Mouse (Mus musculus) hindbrain, embryonic 13.5 days (tissue): Measurements from ENCODE around the gene Pdzd7. TPM values are rescaled to one million over a fixed set of nuclear protein-coding genes. Genes with fewer than 3 reads are reported as not detected.

Experiments used
- ATAC-seq: fragments of 200-750 bp; cut with Nextera tagmentation; 2 replicates; pipeline ENCODE4 v1.8.0; 2017; ENCODE audit warnings: moderate TSS enrichment; ENCODE audit not compliant: low FRiP score
- H3K27ac ChIP-seq: fragments of 300-500 bp; sonication (generic); 2 replicates; pipeline ENCODE4 v1.5.1; 2015; ENCODE audit warnings: inconsistent platforms, mild to moderate bottlenecking, moderate library complexity
- H3K27me3 ChIP-seq: fragments of 300-500 bp; sonication (generic); 2 replicates; pipeline ENCODE4 v1.6.1; 2015; ENCODE audit warnings: mild to moderate bottlenecking, inconsistent platforms
- H3K36me3 ChIP-seq: fragments of 300-500 bp; sonication (generic); 2 replicates; pipeline ENCODE4 v1.6.1; 2015; ENCODE audit warnings: mild to moderate bottlenecking, inconsistent platforms
- H3K4me1 ChIP-seq: fragments of 300-500 bp; sonication (generic); replicated peaks from 2 replicates; pipeline ENCODE4 v1.6.1; 2015; ENCODE audit warnings: inconsistent platforms
- H3K4me2 ChIP-seq: fragments of 300-500 bp; sonication (generic); 2 replicates; pipeline ENCODE4 v1.6.1; 2015; ENCODE audit warnings: inconsistent platforms, mild to moderate bottlenecking, moderate library complexity
- H3K4me3 ChIP-seq: fragments of 300-500 bp; sonication (generic); 2 replicates; pipeline ENCODE4 v1.5.1; 2015; ENCODE audit warnings: mild to moderate bottlenecking, inconsistent platforms
- H3K9ac ChIP-seq: fragments of 300-500 bp; sonication (generic); 2 replicates; pipeline ENCODE4 v1.6.1; 2015; ENCODE audit warnings: mild to moderate bottlenecking, inconsistent platforms
- H3K9me3 ChIP-seq: fragments of 300-500 bp; sonication (generic); 2 replicates; pipeline ENCODE4 v1.6.1; 2016; ENCODE audit warnings: inconsistent platforms
- WGBS: fragments of 180-500 bp; shearing (Covaris S2); methylation state at CpG from one replicate; pipeline ENCODE4 v1.1.7; 2015; 5-methylcytosine and 5-hydroxymethylcytosine counted together
- polyA plus RNA-seq: library from polyadenylated mRNA; unstranded; fragments of >200 nt; fragmentation: Nextera tagmentation; extraction: Ambion mirVana; gene quantifications from 2 replicates; pipeline ENCODE4 v1.2.1, GENCODE M21; 2015

Gene Pdzd7
- polyA plus RNA-seq, 1 experiment from 2014 or later = 1.5 TPM

DNA sequence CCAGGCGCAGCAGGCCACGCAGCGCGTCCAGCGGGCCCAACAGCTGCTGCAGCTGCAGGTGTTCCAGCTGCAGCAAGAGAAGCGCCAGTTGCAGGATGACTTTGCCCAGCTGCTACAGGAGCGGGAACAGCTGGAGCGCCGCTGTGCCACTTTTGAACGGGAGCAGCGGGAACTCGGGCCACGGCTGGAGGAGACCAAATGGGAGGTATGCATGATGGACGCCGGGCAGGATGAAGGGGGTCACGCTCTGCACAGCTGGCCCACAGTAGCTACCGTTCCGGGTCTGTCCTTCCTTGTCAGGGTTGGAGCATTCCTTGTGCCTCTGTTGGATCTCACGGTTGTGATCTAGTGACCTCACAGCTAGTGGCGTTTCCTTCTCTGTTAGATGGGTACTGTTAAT, 20.7 kb downstream of the Pdzd7 start:
- no peak for ATAC-seq
- H3K4me2 ChIP-seq = no peak overlapping the region
- no peaks in the 10 kb centered on the region for H3K9me3 ChIP-seq
- WGBS = 86% methylated on average over 20 of the region's 20 CpGs
- H3K4me3 ChIP-seq = no peak overlapping the region
- peaks cover 44% of the 10 kb centered on the region for H3K4me1 ChIP-seq
- no peaks in the 10 kb centered on the region for H3K27me3 ChIP-seq
- H3K27ac ChIP-seq = no peak overlapping the region; the same call in 1 of the 2 replicates
- H3K9ac ChIP-seq = no peak overlapping the region
- H3K36me3 ChIP-seq = peaks cover 57% of the 10 kb centered on the region

DNA sequence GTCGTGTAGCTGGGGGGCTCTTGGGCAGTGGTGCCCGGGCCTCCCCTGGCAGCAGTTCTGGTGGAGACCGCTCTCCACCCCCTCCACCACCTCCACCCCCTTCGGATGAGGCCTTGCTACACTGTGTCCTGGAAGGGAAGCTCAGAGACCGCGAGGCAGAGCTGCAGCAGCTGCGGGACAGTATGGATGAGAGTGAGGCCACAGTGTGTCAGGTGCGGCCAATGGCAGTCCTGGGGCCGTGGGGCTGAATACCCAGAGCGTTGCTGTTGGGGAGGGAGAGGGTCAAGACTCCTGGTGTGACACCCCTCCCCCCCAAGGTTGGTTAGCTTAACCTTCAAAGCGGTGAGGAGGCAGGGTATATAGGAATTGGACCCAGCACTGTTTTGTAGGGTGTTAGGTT, 21.5 kb downstream of the Pdzd7 start:
- H3K4me1 ChIP-seq = peaks cover 52% of the 10 kb centered on the region
- 83% methylated on average over 11 of the region's 11 CpGs for WGBS
- no peak for ATAC-seq

DNA sequence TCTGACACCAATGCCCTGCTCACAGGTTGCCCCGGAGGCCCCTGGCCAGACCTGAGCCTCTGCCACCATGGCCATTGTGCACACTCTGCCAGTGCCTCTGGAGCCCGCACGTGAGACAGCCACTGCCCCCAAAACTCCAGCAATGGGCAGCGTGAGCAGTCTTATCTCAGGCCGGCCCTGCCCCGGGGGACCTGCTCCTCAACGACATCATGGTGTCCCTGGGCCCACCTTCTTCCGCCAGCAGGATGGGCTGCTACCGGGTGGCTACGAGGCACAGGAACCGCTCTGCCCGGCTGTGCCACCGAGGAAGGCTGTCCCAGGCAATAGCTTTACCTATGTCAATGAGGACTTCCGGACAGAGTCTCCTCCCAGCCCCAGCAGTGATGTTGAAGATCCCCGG, 24.2 kb downstream of the Pdzd7 start:
- Histone ChIP-seq H3K27me3 (no peaks in the 10 kb centered on the region), H3K4me3 (no peak overlapping the region), H3K9me3 (no peaks in the 10 kb centered on the region), H3K9ac (peak overlapping the region; percentile 39; the same call in 1 of the 2 replicates), H3K27ac (no peak overlapping the region), H3K36me3 (peaks cover 36% of the 10 kb centered on the region), H3K4me1 (peaks cover 53% of the 10 kb centered on the region), H3K4me2 (0 out of 2 replicates have a peak overlapping the region, but pooled peaks have one; percentile 15)
- WGBS = 90% methylated on average over 15 of the region's 15 CpGs
- ATAC-seq = no peak

More for the DNA sequence above, 21.5 kb downstream of the Pdzd7 start:
- Histone ChIP-seq H3K27ac (no peak overlapping the region), H3K9me3 (no peaks in the 10 kb centered on the region), H3K36me3 (peaks cover 57% of the 10 kb centered on the region), H3K4me2 (no peak overlapping the region), H3K9ac (no peak overlapping the region), H3K27me3 (no peaks in the 10 kb centered on the region), H3K4me3 (no peak overlapping the region)

DNA sequence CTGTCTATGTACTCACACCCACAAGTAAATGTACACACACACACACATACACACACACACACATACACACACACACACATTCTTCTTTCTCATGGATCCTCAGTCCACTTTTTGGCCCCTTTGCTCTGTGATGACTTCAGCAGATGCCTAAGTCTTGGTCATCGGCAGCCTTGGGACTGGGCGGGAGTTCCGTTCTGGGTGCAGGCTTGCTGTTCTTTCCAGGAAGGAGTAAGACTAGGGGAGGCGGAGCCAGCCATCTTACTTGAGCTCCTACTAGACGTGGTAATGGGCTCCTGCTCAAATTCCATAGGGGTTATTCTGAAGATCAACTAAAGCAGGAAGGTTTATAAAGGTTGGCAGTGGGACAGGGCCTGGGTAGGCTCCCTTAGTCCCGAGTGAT, 25.2 kb downstream of the Pdzd7 start:
- H3K4me1 ChIP-seq = peaks cover 63% of the 10 kb centered on the region
- H3K27ac ChIP-seq = no peak overlapping the region
- peaks cover 26% of the 10 kb centered on the region for H3K36me3 ChIP-seq
- H3K9me3 ChIP-seq = no peaks in the 10 kb centered on the region
- 0 out of 2 replicates have a peak overlapping the region, but pooled peaks have one; percentile 16 for H3K4me2 ChIP-seq
- WGBS = 68% methylated on average over 6 of the region's 6 CpGs
- peak overlapping the region; percentile 39; the same call in 1 of the 2 replicates for H3K9ac ChIP-seq
- no peak for ATAC-seq
- H3K4me3 ChIP-seq = no peak overlapping the region
- H3K27me3 ChIP-seq = 0 out of 2 replicates have a peak, but pooled peaks cover 2% of the 10 kb centered on the region

DNA sequence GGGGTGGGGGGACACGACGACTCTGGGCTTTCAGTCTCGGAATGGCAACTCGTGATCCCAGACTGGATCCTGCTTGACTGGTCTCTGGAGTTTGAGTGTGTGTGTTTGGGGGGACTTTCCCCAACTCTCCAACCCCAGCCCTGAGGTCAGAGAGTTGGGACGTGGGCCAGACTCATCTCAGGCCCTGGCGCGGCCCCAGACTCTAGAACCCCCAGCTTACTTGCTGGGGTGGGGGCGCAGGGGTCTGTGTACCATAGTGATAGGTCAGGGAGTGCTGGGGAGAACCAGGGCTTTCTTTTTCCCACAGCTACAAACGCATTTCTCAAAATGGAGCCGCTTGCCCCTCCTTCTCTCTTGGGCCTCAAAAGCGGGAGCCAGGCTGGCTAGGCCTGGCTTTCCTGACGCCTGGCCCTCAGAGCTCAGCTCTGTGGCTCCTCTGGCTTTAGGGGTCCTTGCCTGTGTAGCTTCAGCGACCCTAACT, 27.1 kb downstream of the Pdzd7 start:
- H3K4me3 ChIP-seq = peak overlapping the region; percentile 65
- H3K4me2 ChIP-seq = peak overlapping the region; percentile 90
- H3K9me3 ChIP-seq = no peaks in the 10 kb centered on the region
- peak overlapping the region; percentile 87 for H3K9ac ChIP-seq
- peak overlapping the region; percentile 96 for H3K27ac ChIP-seq
- WGBS = 0% methylated on average over 13 of the region's 13 CpGs
- 0 out of 2 replicates have a peak, but pooled peaks cover 2% of the 10 kb centered on the region for H3K27me3 ChIP-seq
- H3K36me3 ChIP-seq = peaks cover 10% of the 10 kb centered on the region
- peak; percentile 14 for ATAC-seq
- peaks cover 67% of the 10 kb centered on the region for H3K4me1 ChIP-seq

DNA sequence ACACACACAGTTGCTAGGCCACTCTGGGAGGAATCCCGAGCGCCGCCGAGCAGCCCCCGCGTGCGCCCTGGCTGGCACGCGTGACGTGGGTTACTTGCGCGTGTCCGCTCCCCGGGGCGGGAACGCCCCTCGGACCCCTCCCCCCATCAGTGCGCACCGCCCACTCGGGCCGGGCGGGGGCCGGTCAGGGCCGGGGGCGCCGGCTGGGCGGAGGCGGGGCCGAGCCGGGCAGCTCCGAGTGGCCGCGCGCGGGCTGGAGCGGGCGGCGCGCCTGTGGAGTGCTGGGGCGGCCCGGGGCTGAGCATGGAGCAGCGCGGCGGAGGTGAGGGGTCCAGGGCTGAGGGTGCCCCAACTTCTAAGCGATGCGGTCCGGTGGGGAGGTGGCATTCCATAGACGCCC, 27.6 kb downstream of the Pdzd7 start:
- Histone ChIP-seq H3K4me2 (peak overlapping the region; percentile 90), H3K36me3 (0 out of 2 replicates have a peak, but pooled peaks cover 9% of the 10 kb centered on the region), H3K27ac (peak overlapping the region; percentile 96), H3K4me3 (peak overlapping the region; percentile 65), H3K4me1 (peaks cover 67% of the 10 kb centered on the region), H3K9me3 (no peaks in the 10 kb centered on the region), H3K9ac (peak overlapping the region; percentile 87), H3K27me3 (0 out of 2 replicates have a peak, but pooled peaks cover 2% of the 10 kb centered on the region)
- peak; percentile 72 for ATAC-seq
- WGBS = under 1% methylated on average over 48 of the region's 48 CpGs

DNA sequence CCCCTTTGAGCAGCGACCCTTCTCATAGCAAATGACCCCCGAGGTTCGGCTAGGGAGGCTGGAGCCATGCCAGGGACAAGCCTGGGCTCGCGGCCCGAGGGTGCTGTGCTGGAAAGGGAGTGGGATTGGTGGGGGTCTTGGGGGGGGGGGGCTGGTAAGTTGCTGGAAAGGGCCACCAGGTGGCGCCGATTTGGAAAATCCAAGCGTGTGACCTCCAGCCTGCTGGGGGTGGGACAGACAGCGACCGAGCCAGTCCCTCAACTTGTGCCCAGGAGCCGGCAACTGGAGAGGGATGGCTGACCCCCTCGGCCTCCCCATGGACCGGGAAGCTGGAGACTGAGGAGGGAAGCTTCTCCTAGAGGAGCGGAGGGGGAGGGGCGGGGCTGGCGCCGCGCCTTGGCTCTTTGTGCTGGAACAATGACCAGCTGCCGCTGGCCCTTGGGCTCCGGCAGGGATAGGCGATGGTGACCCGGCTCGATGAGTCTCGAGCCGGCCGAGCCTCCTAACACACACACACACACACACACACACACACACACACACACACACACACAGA, 28.2 kb downstream of the Pdzd7 start:
- 2% methylated on average over 18 of the region's 27 CpGs for WGBS
- H3K9ac ChIP-seq = peak overlapping the region; percentile 87
- H3K4me3 ChIP-seq = peak overlapping the region; percentile 65
- 0 out of 2 replicates have a peak, but pooled peaks cover 7% of the 10 kb centered on the region for H3K36me3 ChIP-seq
- peak overlapping the region; percentile 96 for H3K27ac ChIP-seq
- 0 out of 2 replicates have a peak, but pooled peaks cover 2% of the 10 kb centered on the region for H3K27me3 ChIP-seq
- peak; percentile 57 for ATAC-seq
- no peaks in the 10 kb centered on the region for H3K9me3 ChIP-seq
- peak overlapping the region; percentile 90 for H3K4me2 ChIP-seq
- H3K4me1 ChIP-seq = peaks cover 70% of the 10 kb centered on the region

DNA sequence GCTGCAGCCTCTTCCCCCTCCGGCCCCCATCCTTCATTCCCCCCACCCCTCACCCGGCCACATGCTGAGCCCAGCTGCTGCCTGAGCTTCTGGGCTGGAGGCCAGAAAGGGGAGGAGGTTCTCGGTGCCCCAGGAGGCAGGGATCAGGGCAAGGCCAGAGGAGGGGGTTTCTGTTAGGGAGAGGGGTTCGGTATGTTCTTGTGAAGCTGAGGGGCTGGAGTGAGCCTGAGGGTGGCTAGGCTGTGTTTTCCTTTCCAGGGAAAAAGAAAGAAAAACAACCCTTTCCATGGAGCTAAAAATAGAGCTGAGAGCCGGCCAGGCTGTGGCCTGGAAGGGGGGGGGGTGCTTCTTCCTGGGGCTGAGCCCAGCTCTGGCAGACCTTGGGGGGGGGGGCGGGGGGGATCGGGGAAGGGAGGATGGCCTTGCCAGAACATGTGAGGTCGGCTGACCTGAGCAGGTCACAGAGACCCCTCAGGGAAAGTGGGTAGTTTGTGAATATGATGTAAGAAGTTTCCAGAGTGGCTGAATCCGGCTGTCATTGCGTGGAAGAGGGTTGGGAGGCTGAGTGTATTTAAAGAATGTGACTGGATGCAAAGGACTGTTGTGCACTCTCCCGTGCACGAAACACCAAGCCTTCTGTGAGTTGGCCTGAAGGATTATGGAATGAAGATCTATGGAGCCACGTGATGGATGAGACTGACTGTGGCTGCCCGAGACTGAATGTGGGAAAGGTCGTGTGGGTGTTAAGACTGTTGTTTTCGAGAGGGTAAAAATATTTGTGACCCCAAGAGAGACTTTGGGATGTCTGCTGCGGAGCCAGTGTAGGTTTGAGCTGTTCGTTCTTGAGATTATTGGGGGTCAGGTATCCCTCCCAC, 28.9 kb downstream of the Pdzd7 start:
- Histone ChIP-seq H3K36me3 (peaks cover 12% of the 10 kb centered on the region), H3K27me3 (0 out of 2 replicates have a peak, but pooled peaks cover 2% of the 10 kb centered on the region), H3K4me3 (peak overlapping the region; percentile 65), H3K4me1 (peaks cover 69% of the 10 kb centered on the region), H3K9ac (peak overlapping the region; percentile 87), H3K27ac (peak overlapping the region; percentile 96), H3K9me3 (no peaks in the 10 kb centered on the region), H3K4me2 (peak overlapping the region; percentile 90)
- WGBS = 2% methylated on average over 17 of the region's 18 CpGs
- peak; percentile 34 for ATAC-seq

DNA sequence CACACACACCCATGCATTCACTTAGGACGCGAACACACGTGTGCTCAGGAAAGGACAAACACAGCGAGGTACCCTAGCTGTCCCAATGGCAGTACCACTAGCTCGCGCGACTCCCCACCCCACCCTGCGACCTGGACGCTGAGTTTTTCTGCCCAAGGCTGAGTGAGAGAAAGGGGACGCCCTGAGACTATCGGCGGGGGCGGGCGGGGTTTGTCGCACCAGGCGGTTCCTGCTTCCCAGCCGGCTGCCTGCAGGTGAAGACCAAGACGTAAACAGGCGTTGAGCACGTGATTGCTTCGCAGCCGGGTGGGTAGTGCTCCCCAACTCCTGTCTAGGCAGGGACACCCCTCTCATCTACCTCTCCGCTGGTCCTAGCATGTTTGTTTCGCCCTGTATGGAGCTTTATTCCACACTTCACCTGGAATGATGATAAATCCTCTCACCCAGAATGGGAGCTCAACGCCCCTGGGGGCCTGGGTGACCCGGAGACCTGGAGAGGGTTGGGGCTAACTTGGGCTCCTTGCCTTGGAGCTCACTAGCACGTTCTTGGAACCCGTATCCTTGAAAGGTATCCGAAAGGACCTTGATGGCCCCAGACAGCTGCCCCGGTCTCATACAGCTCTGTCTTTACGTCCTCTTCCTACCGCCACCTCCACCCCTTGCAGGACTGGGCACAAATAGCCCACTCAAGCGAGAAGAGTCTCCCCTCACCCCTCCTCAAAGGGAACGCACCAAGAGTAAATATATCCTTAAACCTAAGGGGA, 29.8 kb downstream of the Pdzd7 start:
- peak overlapping the region; percentile 65 for H3K4me3 ChIP-seq
- H3K4me1 ChIP-seq = peaks cover 60% of the 10 kb centered on the region
- H3K9ac ChIP-seq = peak overlapping the region; percentile 67
- no peaks in the 10 kb centered on the region for H3K9me3 ChIP-seq
- peaks cover 16% of the 10 kb centered on the region for H3K36me3 ChIP-seq
- WGBS = under 1% methylated on average over 34 of the region's 34 CpGs
- ATAC-seq = peak; percentile 12; the same call in 1 of the 2 replicates
- H3K27ac ChIP-seq = peak overlapping the region; percentile 96
- 0 out of 2 replicates have a peak, but pooled peaks cover 2% of the 10 kb centered on the region for H3K27me3 ChIP-seq
- H3K4me2 ChIP-seq = peak overlapping the region; percentile 90

DNA sequence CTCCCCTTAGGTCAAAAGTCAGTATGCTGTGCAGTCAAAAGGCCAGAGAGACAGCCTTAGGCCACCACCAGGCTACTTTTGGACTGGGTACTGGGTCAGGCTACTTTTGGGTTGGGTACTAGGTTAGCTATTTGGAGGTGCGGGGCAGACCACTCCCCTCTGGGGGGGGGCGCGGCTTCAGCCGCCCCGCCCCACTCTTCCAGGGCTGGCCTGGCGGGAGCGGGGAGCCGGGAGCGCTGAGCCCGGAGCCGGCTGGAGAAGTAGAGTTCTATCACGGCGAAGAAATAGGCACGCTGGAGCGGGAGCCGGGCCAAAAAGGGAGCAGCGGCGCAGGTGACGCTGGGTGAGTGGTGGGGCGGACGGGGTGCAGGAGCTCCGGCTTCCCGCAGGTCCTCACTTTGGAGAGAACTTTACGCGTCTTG, 30.5 kb downstream of the Pdzd7 start:
- Histone ChIP-seq H3K4me3 (peak overlapping the region; percentile 65), H3K4me1 (peaks cover 53% of the 10 kb centered on the region), H3K9ac (peak overlapping the region; percentile 67), H3K4me2 (peak overlapping the region; percentile 90), H3K9me3 (no peaks in the 10 kb centered on the region), H3K36me3 (peaks cover 23% of the 10 kb centered on the region), H3K27ac (peak overlapping the region; percentile 96; the same call in 1 of the 2 replicates), H3K27me3 (0 out of 2 replicates have a peak, but pooled peaks cover 2% of the 10 kb centered on the region)
- under 1% methylated on average over 25 of the region's 25 CpGs for WGBS
- no peak for ATAC-seq

DNA sequence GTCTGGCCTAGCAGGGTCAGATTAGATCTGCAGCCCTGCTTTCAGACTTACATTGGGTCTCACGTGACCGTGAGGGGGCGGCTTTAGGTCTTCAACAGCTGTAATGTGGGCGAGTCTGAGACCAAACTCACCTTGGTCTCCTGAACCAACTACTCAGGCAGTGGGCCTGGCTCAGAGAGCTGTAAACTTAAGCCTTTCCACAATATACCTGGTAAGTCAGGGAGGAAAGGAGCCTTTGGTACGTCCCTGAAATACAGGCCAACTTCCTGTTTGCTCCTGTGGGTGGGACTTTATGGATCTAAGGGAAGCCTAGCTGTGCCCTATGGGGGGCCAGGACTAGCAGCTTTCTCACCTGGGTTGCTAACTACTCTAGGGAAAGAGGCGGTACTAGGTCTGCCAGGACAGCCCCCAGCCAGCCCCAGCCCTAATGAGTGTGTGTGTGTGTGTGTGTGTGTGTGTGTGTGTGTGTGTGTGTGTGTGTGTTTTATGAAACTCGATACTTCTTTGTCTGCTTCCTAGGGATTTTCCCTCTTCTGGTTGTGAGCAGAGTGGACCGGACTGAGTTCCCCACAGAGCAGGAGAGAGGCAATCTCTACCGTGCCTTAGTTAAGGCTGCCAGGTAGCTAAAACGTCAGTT, 31.1 kb downstream of the Pdzd7 start, which contains the start of gene Lzts2:
TSS of gene Lzts2 (plus strand) at position 80 of the 637 bp plus-strand sequence.
- Histone ChIP-seq H3K4me3 (peak within 1 kb of the TSS; percentile 65), H3K9me3 (no peaks in the 10 kb centered on the region), H3K4me2 (peak within 1 kb of the TSS; percentile 90), H3K27me3 (0 out of 2 replicates have a peak, but pooled peaks cover 2% of the 10 kb centered on the region), H3K9ac (peak within 1 kb of the TSS; percentile 67), H3K36me3 (peaks cover 27% of the 10 kb centered on the region), H3K27ac (peak within 1 kb of the TSS; percentile 96; the same call in 1 of the 2 replicates), H3K4me1 (peaks cover 48% of the 10 kb centered on the region)
- WGBS = 10% methylated on average over 10 of the region's 10 CpGs
- no peak for ATAC-seq
